Mouse (Mus musculus) kidney, adult 2 months (tissue): Measurements from ENCODE around the gene Grip1.

ENCODE experiments used
- CTCF ChIP-seq: fragments of 200-500 bp; conservative IDR thresholded peaks from 2 replicates; pipeline ENCODE4 v1.5.1; 2011; ENCODE audit warnings: low read depth, mild to moderate bottlenecking, control low read depth, low read length, moderate library complexity, mixed read lengths; ENCODE audit not compliant: insufficient read depth, insufficient read length
- POLR2A ChIP-seq: fragments of 200-500 bp; IDR thresholded peaks from one replicate; pipeline ENCODE4 v1.6.1; 2011; ENCODE audit warnings: low read depth, low read length, control low read depth

DNA sequence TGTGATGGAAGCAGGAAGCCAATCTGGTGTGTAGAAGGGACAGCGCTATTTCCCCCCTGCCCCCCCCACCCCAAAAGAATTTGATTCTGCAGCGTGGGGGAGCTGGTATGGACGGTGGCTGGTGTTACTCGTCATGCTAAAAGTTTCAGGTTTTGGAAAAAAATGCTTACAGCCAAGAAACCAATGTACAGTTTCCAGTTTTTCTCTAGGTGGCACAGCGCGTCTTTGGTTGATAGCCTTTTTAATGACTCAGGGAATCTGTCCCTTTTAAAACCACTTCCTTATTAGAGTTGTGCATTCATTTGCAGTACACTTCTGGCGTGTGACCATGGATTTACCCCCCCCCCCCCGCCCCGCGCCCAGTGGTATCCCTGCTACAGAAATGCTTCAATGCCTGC, 1.9 kb downstream of the Grip1 start:
- no peak for TF ChIP-seq CTCF
- TF ChIP-seq POLR2A = no peak
